Mouse (Mus musculus): ENCODE data around the gene Spindoc.

GRCm38 (mm10) chr19:7422656-7423027, 39.8 kb upstream of the Spindoc start:
- no peak for TF ChIP-seq CTCF (IDR thresholded peaks at IDR 0.05; ENCODE audit: low read depth)
- TF ChIP-seq EP300 (optimal IDR thresholded peaks at IDR 0.05): no peak

All from stomach, postnatal 0 days (tissue).